Mouse (Mus musculus): ENCODE results near the gene Cttnbp2. TPM values are rescaled to one million over a fixed set of nuclear protein-coding genes. Genes with fewer than 3 reads are reported as not detected.
"Not testable (repeated sequence)": the region's sequence is repeated elsewhere in the genome, so short reads cannot be mapped to it uniquely, and the experiment has no call there.

The Cttnbp2 gene
- polyA plus RNA-seq, 1 experiment from 2014 or later: 16.3 TPM

GRCm38 (mm10) chr6:18408445-18408844 lies 106.2 kb downstream of the Cttnbp2 start:
- no peak for ATAC-seq (ENCODE audit: borderline replicate concordance, extremely low read depth, low FRiP score, low TSS enrichment)
- no peaks in the 10 kb centered on the region for H3K9me3 ChIP-seq
- no peak overlapping the region for H3K4me3 ChIP-seq
- 92% methylated on average over 7 of the region's 7 CpGs for WGBS
- H3K4me1 ChIP-seq: no peaks in the 10 kb centered on the region
- no peak overlapping the region for H3K27ac ChIP-seq
- no peak overlapping the region for H3K9ac ChIP-seq
- 0 out of 2 replicates have a peak, but pooled peaks cover 2% of the 10 kb centered on the region for H3K36me3 ChIP-seq
- H3K27me3 ChIP-seq: no peaks in the 10 kb centered on the region
- no peak overlapping the region for H3K4me2 ChIP-seq

- Histone ChIP-seq H3K9ac (no peak overlapping the region), H3K4me2 (no peak overlapping the region), H3K4me1 (no peaks in the 10 kb centered on the region), H3K9me3 (no peaks in the 10 kb centered on the region), H3K36me3 (peaks cover 12% of the 10 kb centered on the region; the same call in 1 of the 2 replicates), H3K27ac (no peak overlapping the region), H3K27me3 (no peaks in the 10 kb centered on the region), H3K4me3 (no peak overlapping the region)
- ATAC-seq (ENCODE audit: borderline replicate concordance, extremely low read depth, low FRiP score, low TSS enrichment): no peak
- 92% methylated on average over 1 of the region's 1 CpGs for WGBS
Observed at GRCm38 (mm10) chr6:18401066-18401674, 113.5 kb downstream of the Cttnbp2 start.

GRCm38 (mm10) chr6:18381380-18381779 lies 133.3 kb downstream of the Cttnbp2 start:
- Histone ChIP-seq H3K4me3 (no peak overlapping the region), H3K4me1 (peaks cover 7% of the 10 kb centered on the region; the same call in 1 of the 2 replicates), H3K4me2 (no peak overlapping the region), H3K9ac (no peak overlapping the region), H3K27ac (no peak overlapping the region), H3K36me3 (no peaks in the 10 kb centered on the region), H3K9me3 (no peaks in the 10 kb centered on the region), H3K27me3 (no peaks in the 10 kb centered on the region)
- 77% methylated on average over 2 of the region's 2 CpGs for WGBS
- ATAC-seq (ENCODE audit: borderline replicate concordance, extremely low read depth, low FRiP score, low TSS enrichment): no peak

- no peak for ATAC-seq (ENCODE audit: borderline replicate concordance, extremely low read depth, low FRiP score, low TSS enrichment)
- Histone ChIP-seq H3K9ac (no peak overlapping the region), H3K27me3 (no peaks in the 10 kb centered on the region), H3K4me3 (no peak overlapping the region), H3K36me3 (no peaks in the 10 kb centered on the region), H3K9me3 (no peaks in the 10 kb centered on the region), H3K27ac (peak overlapping the region; percentile 22; the same call in 1 of the 2 replicates), H3K4me1 (peaks cover 7% of the 10 kb centered on the region; the same call in 1 of the 2 replicates), H3K4me2 (no peak overlapping the region)
- WGBS: 63% methylated on average over 13 of the region's 13 CpGs
Observed at GRCm38 (mm10) chr6:18380300-18381202, 134.1 kb downstream of the Cttnbp2 start.

GRCm38 (mm10) chr6:18377755-18378154 lies 136.9 kb downstream of the Cttnbp2 start:
- not testable (repeated sequence) for H3K9ac ChIP-seq; H3K9me3 ChIP-seq; H3K36me3 ChIP-seq; H3K4me3 ChIP-seq; H3K27me3 ChIP-seq; H3K27ac ChIP-seq; ATAC-seq (ENCODE audit: borderline replicate concordance, extremely low read depth, low FRiP score, low TSS enrichment); H3K4me2 ChIP-seq
- 88% methylated on average over 2 of the region's 2 CpGs for WGBS
- peaks cover 12% of the 10 kb centered on the region; the same call in 1 of the 2 replicates for H3K4me1 ChIP-seq

- Histone ChIP-seq H3K27me3 (no peaks in the 10 kb centered on the region), H3K4me2 (no peak overlapping the region), H3K9ac (no peak overlapping the region), H3K36me3 (no peaks in the 10 kb centered on the region), H3K4me3 (no peak overlapping the region), H3K27ac (no peak overlapping the region), H3K4me1 (0 out of 2 replicates have a peak, but pooled peaks cover 5% of the 10 kb centered on the region), H3K9me3 (no peaks in the 10 kb centered on the region)
- no peak for ATAC-seq (ENCODE audit: borderline replicate concordance, extremely low read depth, low FRiP score, low TSS enrichment)
- WGBS: 62% methylated on average over 4 of the region's 4 CpGs
Observed at GRCm38 (mm10) chr6:18374744-18375143, 139.9 kb downstream of the Cttnbp2 start.

- H3K4me2 ChIP-seq: no peak overlapping the region
- no peaks in the 10 kb centered on the region for H3K9me3 ChIP-seq
- no peak overlapping the region for H3K27ac ChIP-seq
- no peak overlapping the region for H3K4me3 ChIP-seq
- 70% methylated on average over 1 of the region's 1 CpGs for whole genome bisulfite sequencing
- no peak overlapping the region for H3K9ac ChIP-seq
- H3K4me1 ChIP-seq: 0 out of 2 replicates have a peak, but pooled peaks cover 5% of the 10 kb centered on the region
- no peaks in the 10 kb centered on the region for H3K36me3 ChIP-seq
- no peaks in the 10 kb centered on the region for H3K27me3 ChIP-seq
- ATAC-seq (ENCODE audit: borderline replicate concordance, extremely low read depth, low FRiP score, low TSS enrichment): no peak
Observed at GRCm38 (mm10) chr6:18373652-18374051, 141.0 kb downstream of the Cttnbp2 start.

GRCm38 (mm10) chr6:18372447-18373228 lies 142.0 kb downstream of the Cttnbp2 start:
- peak; percentile 69; the same call in 1 of the 2 replicates for ATAC-seq (ENCODE audit: borderline replicate concordance, extremely low read depth, low FRiP score, low TSS enrichment)
- 18% methylated on average over 7 of the region's 7 CpGs for WGBS
- Histone ChIP-seq H3K4me3 (no peak overlapping the region), H3K4me1 (0 out of 2 replicates have a peak, but pooled peaks cover 5% of the 10 kb centered on the region), H3K27me3 (no peaks in the 10 kb centered on the region), H3K4me2 (no peak overlapping the region), H3K36me3 (no peaks in the 10 kb centered on the region), H3K27ac (peak overlapping the region; percentile 41), H3K9me3 (no peaks in the 10 kb centered on the region), H3K9ac (no peak overlapping the region)

- no peak overlapping the region for H3K27ac ChIP-seq
- H3K4me3 ChIP-seq: no peak overlapping the region
- H3K27me3 ChIP-seq: no peaks in the 10 kb centered on the region
- H3K4me1 ChIP-seq: 0 out of 2 replicates have a peak, but pooled peaks cover 5% of the 10 kb centered on the region
- WGBS: 85% methylated on average over 4 of the region's 4 CpGs
- H3K9ac ChIP-seq: no peak overlapping the region
- no peaks in the 10 kb centered on the region for H3K36me3 ChIP-seq
- no peak overlapping the region for H3K4me2 ChIP-seq
- ATAC-seq (ENCODE audit: borderline replicate concordance, extremely low read depth, low FRiP score, low TSS enrichment): no peak
- no peaks in the 10 kb centered on the region for H3K9me3 ChIP-seq
Observed at GRCm38 (mm10) chr6:18369723-18370122, 144.9 kb downstream of the Cttnbp2 start.

GRCm38 (mm10) chr6:18369054-18369453 lies 145.6 kb downstream of the Cttnbp2 start:
- H3K27ac ChIP-seq: no peak overlapping the region
- no peak overlapping the region for H3K4me3 ChIP-seq
- no peak overlapping the region for H3K4me2 ChIP-seq
- WGBS: 85% methylated on average over 3 of the region's 3 CpGs
- H3K36me3 ChIP-seq: no peaks in the 10 kb centered on the region
- no peak for ATAC-seq (ENCODE audit: borderline replicate concordance, extremely low read depth, low FRiP score, low TSS enrichment)
- no peak overlapping the region for H3K9ac ChIP-seq
- no peaks in the 10 kb centered on the region for H3K27me3 ChIP-seq
- H3K9me3 ChIP-seq: no peaks in the 10 kb centered on the region
- 0 out of 2 replicates have a peak, but pooled peaks cover 5% of the 10 kb centered on the region for H3K4me1 ChIP-seq

GRCm38 (mm10) chr6:18362232-18362631 lies 152.4 kb downstream of the Cttnbp2 start:
- Histone ChIP-seq H3K4me3 (no peak overlapping the region), H3K4me1 (no peaks in the 10 kb centered on the region), H3K36me3 (no peaks in the 10 kb centered on the region), H3K9me3 (no peaks in the 10 kb centered on the region), H3K27me3 (no peaks in the 10 kb centered on the region), H3K27ac (no peak overlapping the region), H3K4me2 (no peak overlapping the region), H3K9ac (no peak overlapping the region)
- WGBS: 44% methylated on average over 5 of the region's 5 CpGs
- no peak for ATAC-seq (ENCODE audit: borderline replicate concordance, extremely low read depth, low FRiP score, low TSS enrichment)
